Mouse (Mus musculus) lung, postnatal 0 days (tissue): Measurements from ENCODE around the gene Fam71e2. TPM values are rescaled to one million over a fixed set of nuclear protein-coding genes. Genes with fewer than 3 reads are reported as not detected.
"Not testable (repeated sequence)": the region's sequence is repeated elsewhere in the genome, so short reads cannot be mapped to it uniquely, and the experiment has no call there.

Source experiments
- ATAC-seq: fragments of 200-750 bp; cut with Nextera tagmentation; 2 replicates; pipeline ENCODE4 v1.8.0; 2017; ENCODE audit warnings: moderate library complexity
- DNase-seq: peaks from one replicate; pipeline ENCODE4 v3.0.0-alpha.2; 2016; ENCODE audit warnings: low spot score
- H3K27ac ChIP-seq: fragments of 300-500 bp; sonication (generic); 2 replicates; pipeline ENCODE4 v1.5.1; 2014; ENCODE audit warnings: antibody characterized with exemption, mild to moderate bottlenecking, low read length, mixed read lengths
- H3K27me3 ChIP-seq: fragments of 300-500 bp; sonication (generic); replicated peaks from 2 replicates; pipeline ENCODE4 v1.6.1; 2014; ENCODE audit warnings: low read length, mixed read lengths; ENCODE audit not compliant: insufficient read depth
- H3K36me3 ChIP-seq: fragments of 300-500 bp; sonication (generic); 2 replicates; pipeline ENCODE4 v1.6.1; 2014; ENCODE audit warnings: low read length, mixed read lengths; ENCODE audit not compliant: insufficient read depth
- H3K4me1 ChIP-seq: fragments of 300-500 bp; sonication (generic); 2 replicates; pipeline ENCODE4 v1.6.1; 2014; ENCODE audit warnings: antibody characterized with exemption, low read depth, low read length, mixed read lengths; ENCODE audit not compliant: insufficient read depth
- H3K4me2 ChIP-seq: fragments of 300-500 bp; sonication (generic); replicated peaks from 2 replicates; pipeline ENCODE4 v1.6.1; 2014; ENCODE audit warnings: low read depth, mild to moderate bottlenecking, low read length, moderate library complexity, mixed read lengths
- H3K4me3 ChIP-seq: fragments of 300-500 bp; sonication (generic); 2 replicates; pipeline ENCODE4 v1.5.1; 2014; ENCODE audit warnings: low read depth, low read length
- H3K9ac ChIP-seq: fragments of 300-500 bp; sonication (generic); replicated peaks from 2 replicates; pipeline ENCODE4 v1.6.1; 2014; ENCODE audit warnings: low read depth, mild to moderate bottlenecking
- H3K9me3 ChIP-seq: fragments of 300-500 bp; sonication (generic); 2 replicates; pipeline ENCODE4 v1.6.1; 2016; ENCODE audit warnings: low read length, mixed read lengths
- CTCF ChIP-seq: IDR thresholded peaks from 2 replicates; pipeline ENCODE4 v1.5.1; 2016; ENCODE audit warnings: antibody characterized with exemption, mild to moderate bottlenecking
- EP300 ChIP-seq: IDR thresholded peaks from 2 replicates; pipeline ENCODE4 v1.6.1; 2016; ENCODE audit warnings: antibody characterized with exemption, mild to moderate bottlenecking, control low read depth
- WGBS: fragments of 180-500 bp; shearing (Covaris S2); extraction: QIAGEN DNeasy Blood & Tissue Kit; methylation state at CpG from one replicate; pipeline ENCODE4 v1.1.7; 2014; 5-methylcytosine and 5-hydroxymethylcytosine counted together
- polyA plus RNA-seq: library from polyadenylated mRNA; unstranded; fragments of >200 nt; fragmentation: Nextera tagmentation; extraction: Ambion mirVana; gene quantifications from 2 replicates; pipeline ENCODE4 v1.2.1, GENCODE M21; 2015

The Fam71e2 gene
- polyA plus RNA-seq, 1 experiment from 2014 or later: not detected

GRCm38 (mm10) chr7:4806716-4807115, 35.6 kb upstream of the Fam71e2 start:
- ATAC-seq (peak; percentile 61), DNase-seq (peak; percentile 81)
- Histone ChIP-seq H3K9me3 (no peaks in the 10 kb centered on the region), H3K4me3 (no peak overlapping the region), H3K4me1 (no peaks in the 10 kb centered on the region), H3K27me3 (no peaks in the 10 kb centered on the region), H3K27ac (no peak overlapping the region), H3K9ac (no peak overlapping the region), H3K4me2 (no peak overlapping the region), H3K36me3 (peaks cover 12% of the 10 kb centered on the region; the same call in 1 of the 2 replicates)
- TF ChIP-seq CTCF (peak; percentile 75), EP300 (no peak)
- WGBS: 81% methylated on average over 7 of the region's 7 CpGs

GRCm38 (mm10) chr7:4802247-4802646, 31.1 kb upstream of the Fam71e2 start:
- Histone ChIP-seq H3K27me3 (no peaks in the 10 kb centered on the region), H3K4me1 (no peaks in the 10 kb centered on the region), H3K4me2 (no peak overlapping the region), H3K27ac (no peak overlapping the region), H3K9ac (no peak overlapping the region), H3K4me3 (no peak overlapping the region), H3K9me3 (no peaks in the 10 kb centered on the region), H3K36me3 (peaks cover 16% of the 10 kb centered on the region; the same call in 1 of the 2 replicates)
- peak; percentile 64 for DNase-seq
- ATAC-seq: peak; percentile 79
- TF ChIP-seq EP300 (0 out of 2 replicates have a peak, but pooled peaks have one; percentile 29), CTCF (0 out of 2 replicates have a peak, but pooled peaks have one; percentile 16)

GRCm38 (mm10) chr7:4795767-4796433, 24.8 kb upstream of the Fam71e2 start:
- no peak overlapping the region for H3K27ac ChIP-seq
- ATAC-seq: no peak

GRCm38 (mm10) chr7:4794631-4795168, 23.6 kb upstream of the Fam71e2 start:
- 0 out of 2 replicates have a peak, but pooled peaks cover 4% of the 10 kb centered on the region for H3K4me1 ChIP-seq
- WGBS: 64% methylated on average over 3 of the region's 3 CpGs
- no peak overlapping the region for H3K9ac ChIP-seq
- no peak for DNase-seq
- no peak for TF ChIP-seq CTCF
- TF ChIP-seq EP300: no peak
- no peak overlapping the region for H3K27ac ChIP-seq
- no peaks in the 10 kb centered on the region for H3K9me3 ChIP-seq
- no peaks in the 10 kb centered on the region for H3K27me3 ChIP-seq
- no peak overlapping the region for H3K4me3 ChIP-seq
- peaks cover 5% of the 10 kb centered on the region; the same call in 1 of the 2 replicates for H3K36me3 ChIP-seq
- H3K4me2 ChIP-seq: no peak overlapping the region
- no peak for ATAC-seq

More at GRCm38 (mm10) chr7:4795767-4796433, 24.8 kb upstream of the Fam71e2 start:
- Histone ChIP-seq H3K4me3 (no peak overlapping the region), H3K4me1 (0 out of 2 replicates have a peak, but pooled peaks cover 4% of the 10 kb centered on the region), H3K36me3 (peaks cover 5% of the 10 kb centered on the region; the same call in 1 of the 2 replicates), H3K4me2 (no peak overlapping the region), H3K9ac (no peak overlapping the region), H3K27me3 (no peaks in the 10 kb centered on the region), H3K9me3 (no peaks in the 10 kb centered on the region)
- DNase-seq: peak; percentile 82
- WGBS: 63% methylated on average over 7 of the region's 7 CpGs
- peak; percentile 86 for TF ChIP-seq CTCF
- TF ChIP-seq EP300: no peak

GRCm38 (mm10) chr7:4793674-4794073, 22.6 kb upstream of the Fam71e2 start:
- Histone ChIP-seq H3K9ac (peak overlapping the region; percentile 83), H3K9me3 (no peaks in the 10 kb centered on the region), H3K27ac (no peak overlapping the region), H3K4me1 (0 out of 2 replicates have a peak, but pooled peaks cover 4% of the 10 kb centered on the region), H3K36me3 (peaks cover 5% of the 10 kb centered on the region; the same call in 1 of the 2 replicates), H3K4me2 (peak overlapping the region; percentile 72), H3K27me3 (no peaks in the 10 kb centered on the region), H3K4me3 (peak overlapping the region; percentile 73)
- no peak for TF ChIP-seq EP300
- TF ChIP-seq CTCF: no peak
- WGBS: 31% methylated on average over 4 of the region's 4 CpGs
- ATAC-seq (no peak), DNase-seq (no peak)

- not testable (repeated sequence) for H3K9me3 ChIP-seq, DNase-seq, H3K27me3 ChIP-seq, H3K36me3 ChIP-seq, H3K4me1 ChIP-seq
- WGBS: under 1% methylated on average over 31 of the region's 31 CpGs
- H3K27ac ChIP-seq: peak overlapping the region; percentile 89
- peak; percentile 2 for ATAC-seq
- H3K9ac ChIP-seq: peak overlapping the region; percentile 83
- H3K4me3 ChIP-seq: peak overlapping the region; percentile 73
- H3K4me2 ChIP-seq: peak overlapping the region; percentile 72
Measured at GRCm38 (mm10) chr7:4793248-4793647, 22.1 kb upstream of the Fam71e2 start.
